Mouse (Mus musculus): ENCODE results near the gene Snx11. TPM values are rescaled to one million over a fixed set of nuclear protein-coding genes. Genes with fewer than 3 reads are reported as not detected.

The Snx11 gene
- polyA plus RNA-seq, 1 experiment: 16.8 TPM

- no peak for TF ChIP-seq CTCF (IDR thresholded peaks at IDR 0.05; ENCODE audit: control insufficient read depth, insufficient read depth, insufficient replicate concordance, low read depth, low read length)
- TF ChIP-seq POLR2A (IDR thresholded peaks at IDR 0.05; ENCODE audit: control insufficient read depth, low read depth, low read length): no peak
- H3K36me3 ChIP-seq (ENCODE audit: control insufficient read depth, insufficient read depth, low read length): peaks cover 9% of the 10 kb centered on the region
- no peak overlapping the region for H3K4me3 ChIP-seq (ENCODE audit: control insufficient read depth, low read depth, low read length)
- peaks cover 19% of the 10 kb centered on the region for H3K4me1 ChIP-seq (ENCODE audit: control insufficient read depth, insufficient read depth, low read length)
- no peak overlapping the region for H3K27ac ChIP-seq (ENCODE audit: control insufficient read depth, insufficient read depth, low read depth, low read length)
- no peaks in the 10 kb centered on the region for H3K27me3 ChIP-seq (ENCODE audit: control insufficient read depth, insufficient read depth, low read length)
Observed at GRCm38 (mm10) chr11:96821956-96822355, 44.6 kb upstream of the Snx11 start.

- Histone ChIP-seq H3K27ac (ENCODE audit: control insufficient read depth, insufficient read depth, low read depth, low read length) (no peak overlapping the region), H3K4me1 (ENCODE audit: control insufficient read depth, insufficient read depth, low read length) (peaks cover 3% of the 10 kb centered on the region)
- TF ChIP-seq POLR2A (IDR thresholded peaks at IDR 0.05; ENCODE audit: control insufficient read depth, low read depth, low read length): no peak
- TF ChIP-seq CTCF (IDR thresholded peaks at IDR 0.05; ENCODE audit: control insufficient read depth, insufficient read depth, insufficient replicate concordance, low read depth, low read length): no peak
Observed at GRCm38 (mm10) chr11:96818128-96818710, 40.9 kb upstream of the Snx11 start.

GRCm38 (mm10) chr11:96816979-96817378 lies 39.6 kb upstream of the Snx11 start:
- Histone ChIP-seq H3K27ac (ENCODE audit: control insufficient read depth, insufficient read depth, low read depth, low read length) (no peak overlapping the region), H3K4me1 (ENCODE audit: control insufficient read depth, insufficient read depth, low read length) (no peaks in the 10 kb centered on the region), H3K27me3 (ENCODE audit: control insufficient read depth, insufficient read depth, low read length) (no peaks in the 10 kb centered on the region), H3K36me3 (ENCODE audit: control insufficient read depth, insufficient read depth, low read length) (peaks cover 9% of the 10 kb centered on the region), H3K4me3 (ENCODE audit: control insufficient read depth, low read depth, low read length) (no peak overlapping the region)
- TF ChIP-seq POLR2A (IDR thresholded peaks at IDR 0.05; ENCODE audit: control insufficient read depth, low read depth, low read length): no peak
- no peak for TF ChIP-seq CTCF (IDR thresholded peaks at IDR 0.05; ENCODE audit: control insufficient read depth, insufficient read depth, insufficient replicate concordance, low read depth, low read length)

More at GRCm38 (mm10) chr11:96818128-96818710, 40.9 kb upstream of the Snx11 start:
- H3K36me3 ChIP-seq (ENCODE audit: control insufficient read depth, insufficient read depth, low read length): peaks cover 9% of the 10 kb centered on the region
- H3K27me3 ChIP-seq (ENCODE audit: control insufficient read depth, insufficient read depth, low read length): no peaks in the 10 kb centered on the region
- no peak overlapping the region for H3K4me3 ChIP-seq (ENCODE audit: control insufficient read depth, low read depth, low read length)

GRCm38 (mm10) chr11:96816494-96816893 lies 39.1 kb upstream of the Snx11 start:
- Histone ChIP-seq H3K36me3 (ENCODE audit: control insufficient read depth, insufficient read depth, low read length) (peaks cover 9% of the 10 kb centered on the region), H3K27me3 (ENCODE audit: control insufficient read depth, insufficient read depth, low read length) (no peaks in the 10 kb centered on the region), H3K4me3 (ENCODE audit: control insufficient read depth, low read depth, low read length) (no peak overlapping the region), H3K27ac (ENCODE audit: control insufficient read depth, insufficient read depth, low read depth, low read length) (no peak overlapping the region), H3K4me1 (ENCODE audit: control insufficient read depth, insufficient read depth, low read length) (no peaks in the 10 kb centered on the region)
- TF ChIP-seq POLR2A (IDR thresholded peaks at IDR 0.05; ENCODE audit: control insufficient read depth, low read depth, low read length) (no peak), CTCF (IDR thresholded peaks at IDR 0.05; ENCODE audit: control insufficient read depth, insufficient read depth, insufficient replicate concordance, low read depth, low read length) (no peak)

GRCm38 (mm10) chr11:96815895-96816294 lies 38.5 kb upstream of the Snx11 start:
- no peaks in the 10 kb centered on the region for H3K4me1 ChIP-seq (ENCODE audit: control insufficient read depth, insufficient read depth, low read length)
- peaks cover 7% of the 10 kb centered on the region for H3K36me3 ChIP-seq (ENCODE audit: control insufficient read depth, insufficient read depth, low read length)
- H3K27ac ChIP-seq (ENCODE audit: control insufficient read depth, insufficient read depth, low read depth, low read length): no peak overlapping the region
- TF ChIP-seq CTCF (IDR thresholded peaks at IDR 0.05; ENCODE audit: control insufficient read depth, insufficient read depth, insufficient replicate concordance, low read depth, low read length) (no peak), POLR2A (IDR thresholded peaks at IDR 0.05; ENCODE audit: control insufficient read depth, low read depth, low read length) (no peak)
- H3K27me3 ChIP-seq (ENCODE audit: control insufficient read depth, insufficient read depth, low read length): no peaks in the 10 kb centered on the region
- H3K4me3 ChIP-seq (ENCODE audit: control insufficient read depth, low read depth, low read length): no peak overlapping the region

GRCm38 (mm10) chr11:96814443-96814842 lies 37.1 kb upstream of the Snx11 start:
- Histone ChIP-seq H3K4me1 (ENCODE audit: control insufficient read depth, insufficient read depth, low read length) (no peaks in the 10 kb centered on the region), H3K4me3 (ENCODE audit: control insufficient read depth, low read depth, low read length) (no peak overlapping the region), H3K27me3 (ENCODE audit: control insufficient read depth, insufficient read depth, low read length) (no peaks in the 10 kb centered on the region), H3K27ac (ENCODE audit: control insufficient read depth, insufficient read depth, low read depth, low read length) (no peak overlapping the region), H3K36me3 (ENCODE audit: control insufficient read depth, insufficient read depth, low read length) (peaks cover 2% of the 10 kb centered on the region)
- TF ChIP-seq CTCF (IDR thresholded peaks at IDR 0.05; ENCODE audit: control insufficient read depth, insufficient read depth, insufficient replicate concordance, low read depth, low read length) (no peak), POLR2A (IDR thresholded peaks at IDR 0.05; ENCODE audit: control insufficient read depth, low read depth, low read length) (no peak)

- H3K4me1 ChIP-seq (ENCODE audit: control insufficient read depth, insufficient read depth, low read length): no peaks in the 10 kb centered on the region
- H3K27me3 ChIP-seq (ENCODE audit: control insufficient read depth, insufficient read depth, low read length): no peaks in the 10 kb centered on the region
- TF ChIP-seq POLR2A (IDR thresholded peaks at IDR 0.05; ENCODE audit: control insufficient read depth, low read depth, low read length) (no peak), CTCF (IDR thresholded peaks at IDR 0.05; ENCODE audit: control insufficient read depth, insufficient read depth, insufficient replicate concordance, low read depth, low read length) (no peak)
- H3K27ac ChIP-seq (ENCODE audit: control insufficient read depth, insufficient read depth, low read depth, low read length): no peak overlapping the region
- H3K36me3 ChIP-seq (ENCODE audit: control insufficient read depth, insufficient read depth, low read length): no peaks in the 10 kb centered on the region; the same call in 1 of the 2 replicates
- H3K4me3 ChIP-seq (ENCODE audit: control insufficient read depth, low read depth, low read length): no peak overlapping the region
Observed at GRCm38 (mm10) chr11:96813920-96814319, 36.6 kb upstream of the Snx11 start.
